Mouse (Mus musculus): ENCODE measurements around the gene Ubxn7.

Gene Ubxn7

DNA sequence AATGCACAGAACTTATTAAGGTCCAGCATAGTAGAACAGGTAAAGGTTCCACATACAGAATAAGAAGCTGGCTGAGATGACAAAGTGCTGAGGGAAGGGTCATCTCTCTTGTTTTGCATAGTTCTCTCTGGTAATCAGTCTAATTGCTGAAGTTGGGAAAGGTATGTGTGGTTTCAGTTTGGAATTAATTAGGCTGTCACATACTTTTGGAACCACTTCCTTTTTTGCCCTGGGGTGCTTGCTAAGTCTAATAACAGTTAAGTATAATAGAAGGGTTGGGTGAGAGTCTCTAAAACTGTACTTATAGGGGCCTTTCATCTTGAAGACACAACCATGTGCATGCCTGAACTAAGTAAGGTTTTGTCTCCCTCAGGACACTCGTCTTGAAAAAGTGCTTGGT, 104.6 kb downstream of the Ubxn7 start:
- no peak for DNase-seq

DNA sequence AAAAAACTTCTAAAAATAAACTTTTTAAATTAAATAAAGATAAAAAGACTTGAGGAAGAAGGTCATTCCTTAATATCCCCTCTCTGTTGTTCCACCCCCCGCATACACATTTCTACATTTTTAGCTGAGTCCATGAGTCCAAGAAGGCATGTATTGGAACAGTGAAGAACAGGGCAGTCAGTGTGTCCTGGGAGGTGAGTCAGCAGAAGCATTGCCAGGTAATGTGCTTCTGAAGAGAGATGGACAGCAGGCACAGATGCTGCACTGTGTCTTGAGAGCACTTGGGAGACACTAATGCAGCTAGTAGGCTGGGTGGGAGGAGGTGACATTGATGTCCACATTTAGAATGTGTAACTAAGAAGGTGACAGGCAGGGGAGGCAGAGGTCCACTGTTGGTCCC, 105.2 kb downstream of the Ubxn7 start:
- no peak for DNase-seq

DNA sequence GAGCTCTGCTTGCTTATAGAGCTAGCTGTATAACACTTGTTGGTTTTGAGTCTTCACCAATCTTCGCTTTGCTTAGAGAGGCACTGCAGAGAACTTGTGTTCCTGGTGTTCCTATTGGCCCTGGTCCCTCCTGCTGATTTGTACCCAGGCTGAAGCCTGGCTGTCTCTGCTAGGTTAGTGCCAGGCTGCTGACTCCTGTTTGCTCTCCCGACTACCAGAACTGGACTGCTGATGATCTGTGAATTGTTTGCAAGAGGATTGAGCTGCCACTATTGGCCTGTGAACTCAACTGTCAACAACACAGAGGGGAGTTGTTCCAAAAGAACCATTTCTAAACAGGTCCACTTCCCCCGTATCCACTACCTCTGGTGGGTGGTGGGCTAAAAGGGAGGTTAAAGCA, 109.4 kb downstream of the Ubxn7 start:
- no peak for DNase-seq
